8 mouse cellular contexts compared by ENCODE assay signal in genomic region chr19:47302191-47302852, GRCm38 (mm10).
DNase-seq lines count a peak whose midpoint lies in the region; ATAC-seq and TF ChIP-seq lines count a peak whose summit lies in the region.

No protein-coding gene starts in this region.

- no peak for TF ChIP-seq CTCF in intestine, postnatal 0 days (IDR thresholded peaks at IDR 0.05; ENCODE audit: low read depth)
- TF ChIP-seq CTCF in lung, embryonic 14.5 days (IDR thresholded peaks at IDR 0.05; ENCODE audit: low read depth), result no peak
- no peak for TF ChIP-seq CTCF in stomach, postnatal 0 days (IDR thresholded peaks at IDR 0.05; ENCODE audit: low read depth)

- peak; percentile 14; the same call in 1 of the 2 replicates for ATAC-seq in forebrain, embryonic 12.5 days (ENCODE audit: low FRiP score)
- peak; percentile 14; the same call in 1 of the 2 replicates for ATAC-seq in intestine, postnatal 0 days
- 0 out of 2 replicates have a peak, but pooled peaks have one; percentile 13 for ATAC-seq in lung, embryonic 14.5 days (ENCODE audit: insufficient read depth)
- peak; percentile 71 for ATAC-seq in stomach, postnatal 0 days (ENCODE audit: low FRiP score, low TSS enrichment)

- H3K4me1 ChIP-seq in forebrain, embryonic 12.5 days, result peaks cover 34% of the 10 kb centered on the region
- H3K4me1 ChIP-seq in intestine, postnatal 0 days (replicated peaks; ENCODE audit: control insufficient read depth, insufficient read depth, low read length), result peaks cover 2% of the 10 kb centered on the region; the same call in 1 of the 2 replicates
- H3K4me1 ChIP-seq in lung, embryonic 14.5 days (ENCODE audit: insufficient read depth), result peaks cover 37% of the 10 kb centered on the region
- peaks cover 21% of the 10 kb centered on the region for H3K4me1 ChIP-seq in stomach, postnatal 0 days (replicated peaks; ENCODE audit: control insufficient read depth, insufficient read depth)

- no peak overlapping the region for H3K4me3 ChIP-seq in forebrain, embryonic 12.5 days (replicated peaks)
- no peak overlapping the region for H3K4me3 ChIP-seq in intestine, postnatal 0 days (ENCODE audit: low read depth, low read length)
- H3K4me3 ChIP-seq in lung, embryonic 14.5 days (ENCODE audit: low read depth, low read length), result no peak overlapping the region
- no peak overlapping the region for H3K4me3 ChIP-seq in stomach, postnatal 0 days (ENCODE audit: low read depth, low read length)

- peak overlapping the region; percentile 84 for H3K27ac ChIP-seq in forebrain, embryonic 12.5 days
- H3K27ac ChIP-seq in intestine, postnatal 0 days (ENCODE audit: low read depth, low read length), result no peak overlapping the region
- H3K27ac ChIP-seq in lung, embryonic 14.5 days (ENCODE audit: low read depth), result peak overlapping the region; percentile 82
- peak overlapping the region; percentile 88 for H3K27ac ChIP-seq in stomach, postnatal 0 days (replicated peaks)

- peak; percentile 34 to 43 for DNase-seq in cerebellum, postnatal 25 days
- DNase-seq in cerebellum, adult 11 months, result no peak
- peak; percentile 51 for DNase-seq in lung, embryonic 14.5 days
- DNase-seq in stomach, postnatal 0 days (ENCODE audit: low spot score), result peak; percentile 75
- DNase-seq in left cerebral cortex, adult 9 months (ENCODE audit: low spot score in 2 of 2), result no peak
- no peak for DNase-seq in spleen, postnatal 14 days (ENCODE audit: low spot score in 2 of 2)

- peak overlapping the region; percentile 34; the same call in 1 of the 2 replicates for H3K4me2 ChIP-seq in forebrain, embryonic 12.5 days
- no peak overlapping the region for H3K4me2 ChIP-seq in intestine, postnatal 0 days (replicated peaks; ENCODE audit: low read depth)
- peak overlapping the region; percentile 43 for H3K4me2 ChIP-seq in lung, embryonic 14.5 days
- H3K4me2 ChIP-seq in stomach, postnatal 0 days (replicated peaks; ENCODE audit: low read depth), result no peak overlapping the region; the same call in 1 of the 2 replicates

- no peaks in the 10 kb centered on the region; the same call in 1 of the 2 replicates for H3K36me3 ChIP-seq in forebrain, embryonic 12.5 days (replicated peaks)
- peaks cover 6% of the 10 kb centered on the region; the same call in 1 of the 2 replicates for H3K36me3 ChIP-seq in intestine, postnatal 0 days (ENCODE audit: control insufficient read depth, insufficient read depth)
- peaks cover 64% of the 10 kb centered on the region for H3K36me3 ChIP-seq in lung, embryonic 14.5 days (ENCODE audit: insufficient read depth)
- H3K36me3 ChIP-seq in stomach, postnatal 0 days (ENCODE audit: control insufficient read depth, insufficient read depth, low read length), result peaks cover 8% of the 10 kb centered on the region; the same call in 1 of the 2 replicates

- H3K9ac ChIP-seq in forebrain, embryonic 12.5 days, result no peak overlapping the region
- no peak overlapping the region for H3K9ac ChIP-seq in intestine, postnatal 0 days (ENCODE audit: low read depth, low read length)
- 0 out of 2 replicates have a peak overlapping the region, but pooled peaks have one; percentile 33 for H3K9ac ChIP-seq in lung, embryonic 14.5 days
- H3K9ac ChIP-seq in stomach, postnatal 0 days (ENCODE audit: low read length), result peak overlapping the region; percentile 18; the same call in 1 of the 2 replicates

- no peaks in the 10 kb centered on the region for H3K27me3 ChIP-seq in forebrain, embryonic 12.5 days
- H3K27me3 ChIP-seq in intestine, postnatal 0 days (replicated peaks; ENCODE audit: control insufficient read depth, insufficient read depth, low read length), result no peaks in the 10 kb centered on the region
- H3K27me3 ChIP-seq in lung, embryonic 14.5 days (ENCODE audit: insufficient read depth, low read length), result no peaks in the 10 kb centered on the region
- no peaks in the 10 kb centered on the region for H3K27me3 ChIP-seq in stomach, postnatal 0 days (ENCODE audit: control insufficient read depth, insufficient read depth, low read length)

- no peaks in the 10 kb centered on the region for H3K9me3 ChIP-seq in forebrain, embryonic 12.5 days
- H3K9me3 ChIP-seq in intestine, postnatal 0 days (ENCODE audit: control insufficient read depth), result no peaks in the 10 kb centered on the region
- no peaks in the 10 kb centered on the region for H3K9me3 ChIP-seq in lung, embryonic 14.5 days (ENCODE audit: low read depth, low read length)
- no peaks in the 10 kb centered on the region for H3K9me3 ChIP-seq in stomach, postnatal 0 days (ENCODE audit: control insufficient read depth, low read length)

- TF ChIP-seq EP300 in stomach, postnatal 0 days (optimal IDR thresholded peaks at IDR 0.05), result no peak

- 70% methylated on average over 21 of the region's 21 CpGs for WGBS in forebrain, embryonic 12.5 days
- WGBS in intestine, postnatal 0 days, result 60% methylated on average over 21 of the region's 21 CpGs
- WGBS in lung, embryonic 14.5 days, result 36% methylated on average over 21 of the region's 21 CpGs
- 42% methylated on average over 21 of the region's 21 CpGs for WGBS in stomach, postnatal 0 days

Comparison
In these comparisons a context has a peak if more than half of its experiments do, and no peak if none do; other contexts are left out.
1. DNase-seq: peak in cerebellum, postnatal 25 days (2 of 2), lung, embryonic 14.5 days (single experiment) and stomach, postnatal 0 days (single experiment); none in cerebellum, adult 11 months (single experiment), left cerebral cortex, adult 9 months (0 of 2) and spleen, postnatal 14 days (0 of 2).
2. ATAC-seq: peak in every context shown above with its lines; median percentile 71 in stomach, postnatal 0 days; 14 in forebrain, embryonic 12.5 days; 14 in intestine, postnatal 0 days; 13 in lung, embryonic 14.5 days.
3. H3K4me2 ChIP-seq: peak in forebrain, embryonic 12.5 days (single experiment) and lung, embryonic 14.5 days (single experiment); none in intestine, postnatal 0 days (single experiment) and stomach, postnatal 0 days (single experiment).
4. H3K9ac ChIP-seq: peak in lung, embryonic 14.5 days (single experiment) and stomach, postnatal 0 days (single experiment); none in forebrain, embryonic 12.5 days (single experiment) and intestine, postnatal 0 days (single experiment).